Mouse (Mus musculus): Measurements from ENCODE around the gene Ccdc12. TPM values are rescaled to one million over a fixed set of nuclear protein-coding genes. Genes with fewer than 3 reads are reported as not detected.
A peak's percentile ranks its signal among the peaks of the same experiment; 100 is the strongest.

The Ccdc12 gene
- total RNA-seq, 2 experiments from 2014 or later, result 104 to 149 TPM

DNA sequence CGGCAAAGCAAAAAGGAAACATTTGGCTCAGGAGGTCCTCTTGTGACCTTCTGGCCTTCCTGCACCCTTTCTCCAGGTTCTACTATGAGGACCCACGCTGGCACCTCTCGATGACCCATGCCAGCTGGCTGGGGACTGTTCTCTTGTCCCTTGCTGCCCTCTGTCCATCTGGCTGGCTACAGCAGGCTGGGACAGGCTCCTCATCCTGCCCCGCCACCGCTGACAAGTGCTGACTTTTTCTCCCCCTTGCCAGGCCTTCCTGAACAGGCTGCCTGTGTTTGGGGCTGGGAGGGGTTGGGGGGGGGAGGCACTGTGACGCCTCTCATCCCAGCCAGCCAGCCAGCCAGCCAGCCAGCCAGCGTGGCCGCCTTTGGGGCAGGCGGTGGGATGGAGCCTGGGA is 80.1 kb downstream of the Ccdc12 start:
- ATAC-seq (replicated peaks; ENCODE audit: poor library complexity, severe bottlenecking), result no peak

DNA sequence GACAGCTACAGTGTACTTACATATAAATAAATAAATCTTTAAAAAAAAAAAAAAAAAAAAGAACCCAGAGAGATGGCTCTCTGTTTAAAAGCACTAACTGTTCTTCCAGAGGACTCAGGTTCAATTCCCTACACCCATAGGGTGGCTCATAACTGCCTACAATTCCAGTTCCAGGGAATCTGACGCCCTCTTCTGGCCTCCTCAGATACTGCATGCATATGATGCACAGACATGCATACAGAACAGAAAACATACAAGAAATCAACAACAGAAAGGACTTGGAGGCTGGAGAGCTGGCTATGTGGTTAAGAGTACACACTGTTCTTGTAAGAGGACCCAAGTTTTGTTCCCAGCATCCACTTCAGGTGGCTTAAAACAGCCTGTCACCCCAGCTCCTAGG is 81.8 kb downstream of the Ccdc12 start:
- ATAC-seq (replicated peaks; ENCODE audit: poor library complexity, severe bottlenecking), result no peak

GRCm38 (mm10) chr9:110739961-110740360 is 83.7 kb downstream of the Ccdc12 start:
- peak; percentile 21; the same call in 1 of the 2 replicates for ATAC-seq (replicated peaks; ENCODE audit: poor library complexity, severe bottlenecking)

DNA sequence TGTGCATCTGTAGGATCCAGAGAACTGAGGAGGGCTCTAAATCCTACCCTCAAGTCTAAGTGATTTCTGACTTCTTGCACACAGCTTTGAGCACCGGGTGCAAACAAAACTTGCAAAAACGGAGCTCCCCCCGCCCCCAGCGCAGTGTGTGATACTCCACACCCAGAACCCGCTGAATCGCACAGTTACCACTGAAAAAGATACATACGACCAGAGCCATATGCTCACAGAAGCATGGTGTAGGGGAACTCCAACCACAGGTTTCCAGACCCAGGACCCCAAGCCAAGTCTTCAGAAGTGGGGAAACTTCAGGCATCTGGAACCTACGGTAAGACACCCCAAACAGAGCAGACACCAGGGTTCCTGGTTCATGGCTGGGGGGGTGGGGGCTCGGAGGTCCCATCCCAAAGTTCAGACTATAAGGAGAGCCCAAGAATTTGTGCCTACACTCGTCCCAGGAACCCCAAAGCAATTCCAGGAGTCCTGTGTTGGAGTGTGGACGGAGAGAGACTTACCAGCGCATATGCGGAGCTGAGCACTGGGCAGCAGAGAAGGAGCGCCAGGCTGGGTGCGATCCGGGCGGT is 85.5 kb downstream of the Ccdc12 start, which contains the start of gene Myl3:
Gene Myl3, plus strand, starts transcription at position 151 of the 584 bp plus-strand sequence.
- ATAC-seq (replicated peaks; ENCODE audit: poor library complexity, severe bottlenecking), result no peak

DNA sequence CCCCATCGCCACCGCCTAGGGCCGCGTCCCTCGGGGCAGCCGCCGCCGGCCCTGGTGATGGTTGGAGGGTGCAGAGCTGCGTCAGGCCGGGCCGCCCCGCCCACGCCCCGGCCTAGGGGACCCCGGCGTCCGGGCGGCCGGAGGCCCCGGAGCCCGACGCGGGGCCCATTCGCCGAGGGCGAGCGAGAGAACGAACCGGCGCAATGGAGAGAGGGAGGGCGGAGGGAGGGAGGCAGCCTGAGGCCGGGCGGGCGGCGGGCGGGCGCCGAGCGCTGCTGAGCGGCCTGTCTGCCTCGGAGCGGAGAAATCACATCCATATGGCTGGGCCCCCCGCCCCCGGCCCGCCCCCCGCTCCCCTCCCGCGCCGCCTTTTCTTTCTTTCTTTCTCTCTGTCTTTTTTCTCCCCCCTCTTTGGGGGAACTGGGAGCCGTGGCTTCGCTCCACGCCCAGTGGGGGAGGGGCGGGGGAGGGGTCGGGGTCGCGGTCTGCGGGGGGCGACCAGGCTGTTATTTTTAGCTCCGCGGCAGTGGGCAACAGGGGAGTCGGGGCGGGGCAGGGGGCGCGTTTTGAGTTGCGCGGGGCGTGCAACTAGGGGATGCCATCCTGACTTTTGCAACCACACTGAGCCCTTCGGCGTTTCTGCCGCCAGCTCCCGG is 86.1 kb downstream of the Ccdc12 start:
- ATAC-seq (replicated peaks; ENCODE audit: poor library complexity, severe bottlenecking), result peak; percentile 54

DNA sequence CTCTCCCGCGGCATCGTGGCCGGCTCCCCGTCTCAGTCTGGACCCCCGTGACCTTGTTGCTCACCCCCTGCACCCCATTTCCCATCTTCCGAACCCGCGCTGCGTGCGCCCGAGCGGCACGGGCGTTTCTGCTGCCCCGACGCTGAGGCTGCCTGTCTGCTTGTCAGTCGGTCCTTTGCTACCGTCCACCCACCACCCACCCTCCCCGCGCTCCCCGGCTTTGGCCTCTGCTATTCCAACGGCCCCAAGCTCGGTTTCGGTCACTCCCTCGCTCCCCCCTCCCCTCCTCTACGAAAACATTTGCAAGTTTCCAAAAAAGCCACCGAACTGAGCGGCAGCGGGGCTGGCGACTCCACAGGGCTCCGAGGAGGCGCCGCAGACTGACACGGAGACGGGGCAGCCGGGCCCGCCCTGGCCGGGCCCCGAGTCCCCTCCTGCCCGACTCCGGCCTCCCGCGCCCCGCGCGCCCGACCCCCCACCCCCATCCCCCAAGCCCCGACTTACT is 86.7 kb downstream of the Ccdc12 start:
- ATAC-seq (replicated peaks; ENCODE audit: poor library complexity, severe bottlenecking), result no peak

- ATAC-seq (replicated peaks; ENCODE audit: poor library complexity, severe bottlenecking), result no peak
These were observed 87.4 kb downstream of the Ccdc12 start for GRCm38 (mm10) chr9:110743456-110744323.

DNA sequence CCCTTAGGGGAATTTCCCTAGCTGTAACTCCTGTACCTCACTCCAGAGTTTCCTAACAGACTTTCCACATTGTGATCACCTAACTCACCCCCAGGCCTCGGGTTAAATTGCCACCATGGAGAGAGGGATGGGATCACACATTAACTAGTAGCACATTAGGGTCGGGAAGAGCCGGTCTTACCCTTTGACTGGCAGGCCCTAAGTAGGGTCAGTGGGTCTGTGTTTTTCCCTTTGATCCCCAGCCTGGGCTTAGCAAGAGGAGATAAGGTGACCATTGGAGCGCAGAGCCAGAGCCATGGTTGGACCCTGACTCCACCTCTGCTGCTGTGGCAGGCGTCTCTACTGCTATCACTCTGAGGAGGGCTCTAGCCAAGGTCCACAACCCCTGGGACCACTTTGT is 89.4 kb downstream of the Ccdc12 start:
- ATAC-seq (replicated peaks; ENCODE audit: poor library complexity, severe bottlenecking), result no peak

- ATAC-seq (replicated peaks; ENCODE audit: poor library complexity, severe bottlenecking), result no peak
These were observed 89.9 kb downstream of the Ccdc12 start for GRCm38 (mm10) chr9:110746238-110746637.

GRCm38 (mm10) chr9:110746961-110747360 is 90.7 kb downstream of the Ccdc12 start, which contains the start of gene Pth1r:
Gene Pth1r, minus strand, starts transcription at chr9:110747145.
- ATAC-seq (replicated peaks; ENCODE audit: poor library complexity, severe bottlenecking), result no peak

DNA sequence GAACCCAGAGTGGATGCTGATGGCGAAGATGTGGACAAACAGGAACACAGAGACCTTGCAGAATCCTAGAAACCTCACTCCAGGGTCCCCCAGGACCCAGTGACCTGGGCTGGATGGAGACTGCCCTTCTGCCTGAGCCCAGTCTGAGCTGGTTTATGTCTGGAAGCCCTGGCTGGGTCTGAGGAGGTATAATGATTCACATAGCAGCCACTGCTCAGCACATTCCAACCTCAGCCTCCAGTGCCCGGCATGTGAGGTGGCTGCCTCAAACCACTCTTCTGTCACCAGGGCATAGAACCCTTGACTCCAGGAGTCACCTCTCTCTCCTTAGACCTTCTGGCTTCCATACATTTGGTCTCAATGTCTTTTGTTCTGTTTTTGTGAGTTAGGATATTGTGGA is 92.1 kb downstream of the Ccdc12 start:
- ATAC-seq (replicated peaks; ENCODE audit: poor library complexity, severe bottlenecking), result no peak

DNA sequence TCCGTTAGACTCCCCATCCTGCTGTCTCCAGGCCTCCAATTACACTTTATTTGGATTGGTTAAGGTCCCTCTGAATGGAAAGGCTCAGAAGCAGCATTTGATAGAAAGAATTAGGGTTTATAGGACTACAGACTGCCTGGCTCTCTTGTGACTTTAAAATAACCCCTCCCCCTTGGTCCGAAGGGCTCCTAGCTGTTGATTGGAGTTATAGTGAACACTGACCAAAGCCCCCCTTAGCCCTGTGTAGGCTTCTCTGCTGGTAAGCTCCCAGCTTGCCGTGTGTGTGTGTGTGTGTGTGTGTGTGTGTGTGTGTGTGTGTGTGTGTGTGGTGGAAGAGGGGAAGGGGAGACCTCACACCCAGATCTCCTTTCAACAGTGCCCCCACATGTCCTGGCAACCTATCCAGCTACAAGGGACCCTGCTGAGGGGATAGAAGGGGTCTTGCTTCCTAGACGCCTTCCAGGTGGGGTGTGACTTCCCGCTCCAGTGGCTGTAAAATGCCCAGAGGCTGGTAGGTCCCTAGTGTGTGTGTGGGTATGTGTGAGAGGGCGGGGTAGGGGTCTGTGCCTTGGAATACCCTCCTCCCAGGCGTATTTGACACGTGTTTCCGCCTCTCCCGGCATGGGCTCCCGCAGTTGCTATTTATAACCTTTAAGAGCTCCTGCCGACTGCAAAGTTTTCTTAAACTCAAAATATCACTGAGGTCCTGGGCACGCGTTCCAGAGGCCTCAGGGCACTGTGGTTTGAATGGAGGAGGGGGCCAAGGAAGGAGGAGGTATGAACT is 94.3 kb downstream of the Ccdc12 start:
- no peak for ATAC-seq (replicated peaks; ENCODE audit: poor library complexity, severe bottlenecking)

DNA sequence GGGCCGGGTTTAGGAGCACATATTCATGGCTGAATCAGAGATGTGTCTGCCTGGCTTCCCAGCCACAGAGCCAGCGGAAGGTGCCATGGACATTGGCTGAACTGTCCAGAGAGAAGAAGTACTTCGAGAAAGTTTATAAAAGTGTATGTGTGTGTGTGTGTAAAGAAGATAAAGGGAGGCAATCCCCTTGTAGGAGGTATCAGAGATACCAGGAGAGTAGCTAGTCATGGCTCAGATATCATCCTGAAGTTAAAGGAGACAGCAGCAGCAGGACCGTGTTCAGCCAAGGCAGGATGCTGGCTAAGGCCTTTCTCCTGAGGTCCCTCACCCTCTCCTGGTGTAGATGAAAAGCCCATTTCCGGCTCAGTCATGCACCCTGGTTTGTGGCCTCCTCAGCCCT is 95.1 kb downstream of the Ccdc12 start:
- ATAC-seq (replicated peaks; ENCODE audit: poor library complexity, severe bottlenecking), result no peak

DNA sequence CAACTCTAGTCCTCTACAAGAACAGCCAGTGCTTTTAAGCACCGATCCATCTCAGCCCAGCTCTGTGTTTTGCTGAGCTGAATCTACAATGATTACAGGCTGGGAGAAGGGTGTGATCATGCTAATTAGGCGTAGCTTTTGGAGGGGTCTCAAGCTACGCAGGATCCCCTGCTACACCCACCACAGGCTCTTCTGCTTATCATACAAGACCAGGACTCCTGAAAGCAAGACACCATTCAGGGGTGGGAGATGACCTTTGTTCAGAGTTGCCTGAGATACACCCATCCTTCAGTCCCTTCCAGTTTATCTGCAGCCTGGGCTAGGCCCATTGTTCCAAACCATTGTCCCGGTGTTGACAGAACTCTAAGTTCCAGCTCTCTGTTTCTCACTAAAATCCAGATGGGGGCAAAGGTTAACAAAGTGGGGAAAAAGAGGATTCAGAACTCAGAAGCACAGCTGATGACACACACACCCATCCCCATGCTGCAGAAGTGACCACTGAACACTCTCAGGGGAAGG is 96.7 kb downstream of the Ccdc12 start:
- no peak for ATAC-seq (replicated peaks; ENCODE audit: poor library complexity, severe bottlenecking)

GRCm38 (mm10) chr9:110753773-110754172 is 97.5 kb downstream of the Ccdc12 start:
- no peak for ATAC-seq (replicated peaks; ENCODE audit: poor library complexity, severe bottlenecking)

DNA sequence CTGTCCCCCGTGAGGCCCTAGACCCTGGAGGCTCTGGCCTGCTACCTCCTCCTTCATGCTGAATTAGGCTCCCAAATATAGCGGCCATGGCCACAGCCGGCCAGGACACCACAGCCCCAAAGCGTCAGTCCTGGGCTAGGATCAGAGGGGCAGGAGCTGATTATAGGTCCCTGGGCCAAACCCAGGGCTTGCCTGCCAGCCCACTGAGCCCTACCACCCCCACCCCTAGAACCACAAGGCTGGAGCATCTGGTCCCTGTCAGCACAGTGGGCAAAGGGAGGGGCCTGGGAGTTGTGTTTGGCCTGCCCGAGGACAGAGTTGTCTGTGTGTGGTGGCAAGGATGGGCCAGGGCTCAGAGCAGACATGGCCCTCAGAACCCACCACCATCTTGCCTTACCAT is 101.5 kb downstream of the Ccdc12 start:
- ATAC-seq (replicated peaks; ENCODE audit: poor library complexity, severe bottlenecking), result no peak

DNA sequence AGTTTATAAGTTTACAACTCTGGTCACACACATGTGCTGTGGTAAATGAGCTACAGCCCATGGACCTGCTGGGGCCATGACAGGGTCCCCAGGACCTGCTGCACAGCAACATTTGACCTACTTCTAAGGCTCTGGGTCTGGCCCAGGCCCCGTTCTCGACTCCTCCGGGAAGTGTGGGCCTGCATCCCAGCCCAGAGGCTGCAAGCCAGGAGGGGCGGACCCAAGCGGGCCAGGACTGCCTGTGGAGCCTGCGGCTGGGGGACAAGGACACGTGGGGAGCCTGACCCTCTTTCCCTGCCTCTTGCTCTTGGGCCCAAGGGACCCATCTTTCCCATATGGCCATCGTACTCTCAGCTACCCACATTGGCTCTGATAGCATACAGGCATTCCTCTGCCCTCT is 102.3 kb downstream of the Ccdc12 start:
- ATAC-seq (replicated peaks; ENCODE audit: poor library complexity, severe bottlenecking), result no peak

- ATAC-seq (replicated peaks; ENCODE audit: poor library complexity, severe bottlenecking), result peak; percentile 72
These were observed 103.0 kb downstream of the Ccdc12 start for GRCm38 (mm10) chr9:110759265-110759664.

- ATAC-seq (replicated peaks; ENCODE audit: poor library complexity, severe bottlenecking), result no peak
These were observed 104.6 kb downstream of the Ccdc12 start for GRCm38 (mm10) chr9:110760886-110761285.
